Mouse (Mus musculus): ENCODE data around the gene Tcf3. TPM values are rescaled to one million over a fixed set of nuclear protein-coding genes. Genes with fewer than 3 reads are reported as not detected.

Gene Tcf3
- total and polyA plus RNA-seq, 2 experiments = 6.4 to 20.2 TPM

GRCm38 (mm10) chr10:80454781-80455180 is 21.3 kb upstream of the Tcf3 start:
- no peaks in the 10 kb centered on the region for H3K4me1 ChIP-seq (ENCODE audit: control insufficient read depth, insufficient read depth, low read length)
- H3K27ac ChIP-seq (replicated peaks; ENCODE audit: insufficient read depth, low read depth, low read length) = no peak overlapping the region
- H3K9ac ChIP-seq (ENCODE audit: low read depth, low read length) = no peak overlapping the region
- no peak overlapping the region for H3K4me3 ChIP-seq (ENCODE audit: insufficient read depth, low read depth, low read length)
- TF ChIP-seq POLR2A (IDR thresholded peaks at IDR 0.05; ENCODE audit: extremely low read depth, insufficient read depth, low read length) (no peak), CTCF (IDR thresholded peaks at IDR 0.05; ENCODE audit: low read depth, low read length) (no peak)
- H3K36me3 ChIP-seq (ENCODE audit: control insufficient read depth, insufficient read depth, low read length) = no peaks in the 10 kb centered on the region
- H3K79me2 ChIP-seq (ENCODE audit: control insufficient read depth, insufficient read depth, low read length) = no peaks in the 10 kb centered on the region
- no peak for DNase-seq (ENCODE audit: extremely low read depth, low read depth, low spot score)
- no peaks in the 10 kb centered on the region for H3K27me3 ChIP-seq (ENCODE audit: control insufficient read depth, insufficient read depth, low read length)
- WGBS = 91% methylated on average over 5 of the region's 5 CpGs

GRCm38 (mm10) chr10:80453601-80454000 is 20.2 kb upstream of the Tcf3 start:
- TF ChIP-seq CTCF (IDR thresholded peaks at IDR 0.05; ENCODE audit: low read depth, low read length) = no peak
- TF ChIP-seq POLR2A (IDR thresholded peaks at IDR 0.05; ENCODE audit: extremely low read depth, insufficient read depth, low read length) = no peak
- no peaks in the 10 kb centered on the region for H3K27me3 ChIP-seq (ENCODE audit: control insufficient read depth, insufficient read depth, low read length)
- no peak overlapping the region for H3K4me3 ChIP-seq (ENCODE audit: insufficient read depth, low read depth, low read length)
- no peaks in the 10 kb centered on the region for H3K36me3 ChIP-seq (ENCODE audit: control insufficient read depth, insufficient read depth, low read length)
- H3K9ac ChIP-seq (ENCODE audit: low read depth, low read length) = no peak overlapping the region
- H3K79me2 ChIP-seq (ENCODE audit: control insufficient read depth, insufficient read depth, low read length) = no peaks in the 10 kb centered on the region
- no peak for DNase-seq (ENCODE audit: extremely low read depth, low read depth, low spot score)
- WGBS = 92% methylated on average over 10 of the region's 10 CpGs
- H3K27ac ChIP-seq (replicated peaks; ENCODE audit: insufficient read depth, low read depth, low read length) = no peak overlapping the region
- H3K4me1 ChIP-seq (ENCODE audit: control insufficient read depth, insufficient read depth, low read length) = no peaks in the 10 kb centered on the region

DNA sequence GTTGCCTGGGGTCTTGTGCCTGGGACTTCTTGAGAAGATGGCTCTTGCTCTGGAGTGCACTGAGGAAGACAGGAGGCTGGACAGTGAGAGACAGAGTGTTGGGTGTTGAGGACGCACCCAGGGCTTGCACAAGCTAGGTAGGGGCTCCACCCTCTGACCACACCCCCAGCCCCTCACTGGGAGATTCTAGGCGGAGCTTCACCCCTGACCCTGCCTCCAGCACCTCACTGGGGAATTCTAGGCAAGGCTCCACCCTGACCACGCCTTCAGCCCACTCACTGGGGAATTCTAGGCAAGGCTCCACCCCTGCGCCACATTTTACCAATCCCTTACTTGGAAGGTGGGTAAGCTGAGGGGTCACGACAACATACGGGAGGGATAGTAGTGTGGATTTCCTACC is 17.2 kb upstream of the Tcf3 start:
- Histone ChIP-seq H3K27ac (replicated peaks; ENCODE audit: insufficient read depth, low read depth, low read length) (no peak overlapping the region), H3K4me1 (ENCODE audit: control insufficient read depth, insufficient read depth, low read length) (peaks cover 2% of the 10 kb centered on the region; the same call in 1 of the 2 replicates), H3K36me3 (ENCODE audit: control insufficient read depth, insufficient read depth, low read length) (no peaks in the 10 kb centered on the region), H3K27me3 (ENCODE audit: control insufficient read depth, insufficient read depth, low read length) (no peaks in the 10 kb centered on the region), H3K9ac (ENCODE audit: low read depth, low read length) (no peak overlapping the region), H3K79me2 (ENCODE audit: control insufficient read depth, insufficient read depth, low read length) (no peaks in the 10 kb centered on the region), H3K4me3 (ENCODE audit: insufficient read depth, low read depth, low read length) (no peak overlapping the region)
- TF ChIP-seq POLR2A (IDR thresholded peaks at IDR 0.05; ENCODE audit: extremely low read depth, insufficient read depth, low read length) = no peak
- no peak for TF ChIP-seq CTCF (IDR thresholded peaks at IDR 0.05; ENCODE audit: low read depth, low read length)
- 28% methylated on average over 6 of the region's 6 CpGs for WGBS
- no peak for DNase-seq (ENCODE audit: extremely low read depth, low read depth, low spot score)

- Histone ChIP-seq H3K36me3 (ENCODE audit: control insufficient read depth, insufficient read depth, low read length) (no peaks in the 10 kb centered on the region), H3K27me3 (ENCODE audit: control insufficient read depth, insufficient read depth, low read length) (no peaks in the 10 kb centered on the region), H3K4me3 (ENCODE audit: insufficient read depth, low read depth, low read length) (no peak overlapping the region), H3K9ac (ENCODE audit: low read depth, low read length) (no peak overlapping the region), H3K79me2 (ENCODE audit: control insufficient read depth, insufficient read depth, low read length) (no peaks in the 10 kb centered on the region), H3K4me1 (ENCODE audit: control insufficient read depth, insufficient read depth, low read length) (peaks cover 7% of the 10 kb centered on the region; the same call in 1 of the 2 replicates), H3K27ac (replicated peaks; ENCODE audit: insufficient read depth, low read depth, low read length) (no peak overlapping the region)
- no peak for TF ChIP-seq POLR2A (IDR thresholded peaks at IDR 0.05; ENCODE audit: extremely low read depth, insufficient read depth, low read length)
- peak; percentile 98 for TF ChIP-seq CTCF (IDR thresholded peaks at IDR 0.05; ENCODE audit: low read depth, low read length)
- peak; percentile 65 for DNase-seq (ENCODE audit: extremely low read depth, low read depth, low spot score)
- WGBS = 9% methylated on average over 26 of the region's 26 CpGs
These were observed 12.6 kb upstream of the Tcf3 start for GRCm38 (mm10) chr10:80445898-80446601.

GRCm38 (mm10) chr10:80445052-80445451 is 11.6 kb upstream of the Tcf3 start:
- no peaks in the 10 kb centered on the region for H3K79me2 ChIP-seq (ENCODE audit: control insufficient read depth, insufficient read depth, low read length)
- TF ChIP-seq POLR2A (IDR thresholded peaks at IDR 0.05; ENCODE audit: extremely low read depth, insufficient read depth, low read length) (no peak), CTCF (IDR thresholded peaks at IDR 0.05; ENCODE audit: low read depth, low read length) (no peak)
- H3K4me3 ChIP-seq (ENCODE audit: insufficient read depth, low read depth, low read length) = no peak overlapping the region
- peaks cover 7% of the 10 kb centered on the region; the same call in 1 of the 2 replicates for H3K4me1 ChIP-seq (ENCODE audit: control insufficient read depth, insufficient read depth, low read length)
- H3K27ac ChIP-seq (replicated peaks; ENCODE audit: insufficient read depth, low read depth, low read length) = no peak overlapping the region
- no peaks in the 10 kb centered on the region for H3K36me3 ChIP-seq (ENCODE audit: control insufficient read depth, insufficient read depth, low read length)
- 86% methylated on average over 1 of the region's 1 CpGs for WGBS
- H3K9ac ChIP-seq (ENCODE audit: low read depth, low read length) = no peak overlapping the region
- H3K27me3 ChIP-seq (ENCODE audit: control insufficient read depth, insufficient read depth, low read length) = no peaks in the 10 kb centered on the region
- DNase-seq (ENCODE audit: extremely low read depth, low read depth, low spot score) = no peak

DNA sequence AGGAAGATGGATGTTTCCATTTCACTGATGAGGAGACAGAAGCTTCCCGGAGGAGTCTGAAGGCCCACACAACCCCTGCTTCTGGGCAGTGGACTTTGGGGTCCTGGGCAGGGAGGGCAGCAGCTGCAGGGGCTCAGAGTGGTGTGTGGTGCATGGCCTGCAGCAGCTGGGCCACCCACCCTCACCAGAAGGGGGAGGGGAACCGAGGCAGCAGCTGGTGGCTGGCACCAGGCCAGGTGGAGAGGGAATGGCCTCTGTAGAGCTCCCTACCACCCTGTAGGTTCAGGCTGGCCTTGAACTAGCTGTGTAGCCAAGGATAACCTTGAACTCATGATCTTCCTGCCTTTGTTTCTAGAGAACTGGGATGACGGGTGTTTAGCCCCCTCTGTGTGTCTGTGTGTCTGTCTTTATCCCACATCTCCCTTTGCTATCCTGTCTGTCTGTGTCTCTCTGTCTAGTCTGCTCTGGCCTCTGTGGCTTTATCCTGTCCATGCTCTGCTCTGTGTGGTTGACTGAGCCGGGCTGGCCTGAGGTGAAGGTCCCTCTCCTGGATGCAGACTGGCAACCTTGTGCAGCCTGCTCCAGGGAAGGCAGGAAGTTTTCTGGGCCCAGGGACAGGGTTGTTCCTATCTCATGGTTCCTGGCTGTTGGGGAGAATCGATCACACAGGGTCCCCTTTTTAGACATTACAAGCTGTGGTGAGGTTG is 11.0 kb upstream of the Tcf3 start:
- Histone ChIP-seq H3K9ac (ENCODE audit: low read depth, low read length) (no peak overlapping the region), H3K36me3 (ENCODE audit: control insufficient read depth, insufficient read depth, low read length) (no peaks in the 10 kb centered on the region), H3K27me3 (ENCODE audit: control insufficient read depth, insufficient read depth, low read length) (no peaks in the 10 kb centered on the region), H3K79me2 (ENCODE audit: control insufficient read depth, insufficient read depth, low read length) (no peaks in the 10 kb centered on the region), H3K4me1 (ENCODE audit: control insufficient read depth, insufficient read depth, low read length) (peaks cover 7% of the 10 kb centered on the region; the same call in 1 of the 2 replicates), H3K4me3 (ENCODE audit: insufficient read depth, low read depth, low read length) (no peak overlapping the region), H3K27ac (replicated peaks; ENCODE audit: insufficient read depth, low read depth, low read length) (no peak overlapping the region)
- no peak for DNase-seq (ENCODE audit: extremely low read depth, low read depth, low spot score)
- TF ChIP-seq CTCF (IDR thresholded peaks at IDR 0.05; ENCODE audit: low read depth, low read length) (no peak), POLR2A (IDR thresholded peaks at IDR 0.05; ENCODE audit: extremely low read depth, insufficient read depth, low read length) (no peak)
- 55% methylated on average over 5 of the region's 5 CpGs for WGBS

Data from liver, adult 2 months (tissue).